Mouse (Mus musculus): ENCODE results near the gene Nell1. TPM values are rescaled to one million over a fixed set of nuclear protein-coding genes. Genes with fewer than 3 reads are reported as not detected.

Nell1 gene
- polyA plus RNA-seq, 1 experiment from 2014 or later = 0.72 TPM

GRCm38 (mm10) chr7:50467742-50468141 lies 493.1 kb downstream of the Nell1 start:
- Histone ChIP-seq H3K9me3 (no peaks in the 10 kb centered on the region), H3K4me2 (no peak overlapping the region), H3K36me3 (no peaks in the 10 kb centered on the region), H3K4me3 (no peak overlapping the region), H3K4me1 (no peaks in the 10 kb centered on the region), H3K9ac (no peak overlapping the region), H3K27me3 (replicated peaks) (no peaks in the 10 kb centered on the region), H3K27ac (replicated peaks) (no peak overlapping the region)
- ATAC-seq (ENCODE audit: extremely low read depth, insufficient number of reproducible peaks, low FRiP score, low TSS enrichment) = no peak
- WGBS = 84% methylated on average over 6 of the region's 6 CpGs

- Histone ChIP-seq H3K36me3 (no peaks in the 10 kb centered on the region), H3K4me3 (no peak overlapping the region), H3K9ac (no peak overlapping the region), H3K4me2 (no peak overlapping the region), H3K27ac (replicated peaks) (no peak overlapping the region), H3K27me3 (replicated peaks) (no peaks in the 10 kb centered on the region), H3K9me3 (no peaks in the 10 kb centered on the region), H3K4me1 (no peaks in the 10 kb centered on the region)
- WGBS = 75% methylated on average over 3 of the region's 3 CpGs
- no peak for ATAC-seq (ENCODE audit: extremely low read depth, insufficient number of reproducible peaks, low FRiP score, low TSS enrichment)
These were observed 495.9 kb downstream of the Nell1 start for GRCm38 (mm10) chr7:50470555-50470954.

- H3K4me2 ChIP-seq = no peak overlapping the region
- H3K27ac ChIP-seq (replicated peaks) = no peak overlapping the region
- no peak overlapping the region for H3K9ac ChIP-seq
- no peak overlapping the region for H3K4me3 ChIP-seq
- H3K4me1 ChIP-seq = no peaks in the 10 kb centered on the region
- no peaks in the 10 kb centered on the region for H3K27me3 ChIP-seq (replicated peaks)
- no peak for ATAC-seq (ENCODE audit: extremely low read depth, insufficient number of reproducible peaks, low FRiP score, low TSS enrichment)
- no peaks in the 10 kb centered on the region for H3K9me3 ChIP-seq
- no peaks in the 10 kb centered on the region for H3K36me3 ChIP-seq
- WGBS = 45% methylated on average over 4 of the region's 4 CpGs
These were observed 507.3 kb downstream of the Nell1 start for GRCm38 (mm10) chr7:50482011-50482410.

- Histone ChIP-seq H3K36me3 (no peaks in the 10 kb centered on the region), H3K4me2 (no peak overlapping the region), H3K4me1 (no peaks in the 10 kb centered on the region), H3K9me3 (no peaks in the 10 kb centered on the region), H3K4me3 (no peak overlapping the region), H3K9ac (no peak overlapping the region), H3K27ac (replicated peaks) (no peak overlapping the region), H3K27me3 (replicated peaks) (no peaks in the 10 kb centered on the region)
- no peak for ATAC-seq (ENCODE audit: extremely low read depth, insufficient number of reproducible peaks, low FRiP score, low TSS enrichment)
- 17% methylated on average over 1 of the region's 1 CpGs for WGBS
These were observed 510.6 kb downstream of the Nell1 start for GRCm38 (mm10) chr7:50485304-50485703.

- H3K4me2 ChIP-seq = no peak overlapping the region
- no peak overlapping the region for H3K4me3 ChIP-seq
- H3K36me3 ChIP-seq = no peaks in the 10 kb centered on the region
- WGBS = 67% methylated on average over 4 of the region's 4 CpGs
- H3K27me3 ChIP-seq (replicated peaks) = no peaks in the 10 kb centered on the region
- ATAC-seq (ENCODE audit: extremely low read depth, insufficient number of reproducible peaks, low FRiP score, low TSS enrichment) = no peak
- no peaks in the 10 kb centered on the region for H3K9me3 ChIP-seq
- H3K4me1 ChIP-seq = no peaks in the 10 kb centered on the region
- no peak overlapping the region for H3K9ac ChIP-seq
- no peak overlapping the region for H3K27ac ChIP-seq (replicated peaks)
These were observed 512.3 kb downstream of the Nell1 start for GRCm38 (mm10) chr7:50486884-50487420.

GRCm38 (mm10) chr7:50501562-50501961 lies 526.9 kb downstream of the Nell1 start:
- no peaks in the 10 kb centered on the region for H3K9me3 ChIP-seq
- no peaks in the 10 kb centered on the region for H3K4me1 ChIP-seq
- no peak for ATAC-seq (ENCODE audit: extremely low read depth, insufficient number of reproducible peaks, low FRiP score, low TSS enrichment)
- no peak overlapping the region for H3K4me2 ChIP-seq
- no peak overlapping the region for H3K27ac ChIP-seq (replicated peaks)
- no peaks in the 10 kb centered on the region for H3K36me3 ChIP-seq
- H3K27me3 ChIP-seq (replicated peaks) = no peaks in the 10 kb centered on the region
- H3K4me3 ChIP-seq = no peak overlapping the region
- H3K9ac ChIP-seq = no peak overlapping the region
- 71% methylated on average over 4 of the region's 4 CpGs for WGBS

- H3K27ac ChIP-seq (replicated peaks) = no peak overlapping the region
- no peak overlapping the region for H3K9ac ChIP-seq
- no peak overlapping the region for H3K4me2 ChIP-seq
- no peak overlapping the region for H3K4me3 ChIP-seq
- no peaks in the 10 kb centered on the region for H3K36me3 ChIP-seq
- no peaks in the 10 kb centered on the region for H3K4me1 ChIP-seq
- H3K27me3 ChIP-seq (replicated peaks) = no peaks in the 10 kb centered on the region
- no peak for ATAC-seq (ENCODE audit: extremely low read depth, insufficient number of reproducible peaks, low FRiP score, low TSS enrichment)
- no peaks in the 10 kb centered on the region for H3K9me3 ChIP-seq
These were observed 532.4 kb downstream of the Nell1 start for GRCm38 (mm10) chr7:50507047-50507446.

GRCm38 (mm10) chr7:50514830-50515229 lies 540.2 kb downstream of the Nell1 start:
- Histone ChIP-seq H3K9me3 (no peaks in the 10 kb centered on the region), H3K4me2 (no peak overlapping the region), H3K4me3 (no peak overlapping the region), H3K27ac (replicated peaks) (no peak overlapping the region), H3K36me3 (no peaks in the 10 kb centered on the region), H3K4me1 (no peaks in the 10 kb centered on the region), H3K9ac (no peak overlapping the region), H3K27me3 (replicated peaks) (no peaks in the 10 kb centered on the region)
- ATAC-seq (ENCODE audit: extremely low read depth, insufficient number of reproducible peaks, low FRiP score, low TSS enrichment) = no peak
- 83% methylated on average over 3 of the region's 3 CpGs for WGBS

- H3K27ac ChIP-seq (replicated peaks) = no peak overlapping the region
- 73% methylated on average over 3 of the region's 3 CpGs for WGBS
- H3K4me2 ChIP-seq = no peak overlapping the region
- H3K4me1 ChIP-seq = no peaks in the 10 kb centered on the region
- ATAC-seq (ENCODE audit: extremely low read depth, insufficient number of reproducible peaks, low FRiP score, low TSS enrichment) = no peak
- no peaks in the 10 kb centered on the region for H3K9me3 ChIP-seq
- H3K9ac ChIP-seq = no peak overlapping the region
- no peaks in the 10 kb centered on the region for H3K27me3 ChIP-seq (replicated peaks)
- H3K36me3 ChIP-seq = no peaks in the 10 kb centered on the region
- H3K4me3 ChIP-seq = no peak overlapping the region
These were observed 542.0 kb downstream of the Nell1 start for GRCm38 (mm10) chr7:50516681-50517080.

GRCm38 (mm10) chr7:50543373-50543772 lies 568.7 kb downstream of the Nell1 start:
- Histone ChIP-seq H3K4me1 (no peaks in the 10 kb centered on the region), H3K9ac (no peak overlapping the region), H3K27me3 (replicated peaks) (no peaks in the 10 kb centered on the region), H3K36me3 (no peaks in the 10 kb centered on the region), H3K27ac (replicated peaks) (no peak overlapping the region), H3K4me3 (no peak overlapping the region), H3K4me2 (no peak overlapping the region), H3K9me3 (no peaks in the 10 kb centered on the region)
- 67% methylated on average over 5 of the region's 5 CpGs for WGBS
- ATAC-seq (ENCODE audit: extremely low read depth, insufficient number of reproducible peaks, low FRiP score, low TSS enrichment) = no peak

- ATAC-seq (ENCODE audit: extremely low read depth, insufficient number of reproducible peaks, low FRiP score, low TSS enrichment) = no peak
- Histone ChIP-seq H3K27me3 (replicated peaks) (no peaks in the 10 kb centered on the region), H3K4me3 (no peak overlapping the region), H3K4me1 (no peaks in the 10 kb centered on the region), H3K9ac (no peak overlapping the region), H3K9me3 (no peaks in the 10 kb centered on the region), H3K4me2 (no peak overlapping the region), H3K36me3 (no peaks in the 10 kb centered on the region), H3K27ac (replicated peaks) (no peak overlapping the region)
- 63% methylated on average over 3 of the region's 3 CpGs for WGBS
These were observed 574.9 kb downstream of the Nell1 start for GRCm38 (mm10) chr7:50549572-50549971.

GRCm38 (mm10) chr7:50551426-50551825 lies 576.8 kb downstream of the Nell1 start:
- no peak overlapping the region for H3K4me2 ChIP-seq

More at GRCm38 (mm10) chr7:50551426-50551825, 576.8 kb downstream of the Nell1 start:
- Histone ChIP-seq H3K9ac (no peak overlapping the region), H3K9me3 (no peaks in the 10 kb centered on the region), H3K4me3 (no peak overlapping the region), H3K36me3 (no peaks in the 10 kb centered on the region), H3K27ac (replicated peaks) (no peak overlapping the region), H3K4me1 (no peaks in the 10 kb centered on the region), H3K27me3 (replicated peaks) (no peaks in the 10 kb centered on the region)
- 66% methylated on average over 4 of the region's 4 CpGs for WGBS
- ATAC-seq (ENCODE audit: extremely low read depth, insufficient number of reproducible peaks, low FRiP score, low TSS enrichment) = no peak

Measured in heart, embryonic 13.5 days (tissue).